Mouse (Mus musculus) lung, postnatal 0 days (tissue): Measurements from ENCODE around the gene Hnf1b.

Experiments used
- CTCF ChIP-seq: IDR thresholded peaks from 2 replicates; pipeline ENCODE4 v1.5.1; 2016; ENCODE audit warnings: antibody characterized with exemption, mild to moderate bottlenecking
- EP300 ChIP-seq: IDR thresholded peaks from 2 replicates; pipeline ENCODE4 v1.6.1; 2016; ENCODE audit warnings: antibody characterized with exemption, mild to moderate bottlenecking, control low read depth

- TF ChIP-seq EP300 (no peak), CTCF (no peak)
Measured at GRCm38 (mm10) chr11:83871780-83872554, 22.1 kb downstream of the Hnf1b start.
